Mouse (Mus musculus): ENCODE measurements around the gene Bend6. TPM values are rescaled to one million over a fixed set of nuclear protein-coding genes. Genes with fewer than 3 reads are reported as not detected.

Gene Bend6
- 1.6 and 1.8 TPM in 2 replicates for polyA plus RNA-seq (2012; rRNA removed)

DNA sequence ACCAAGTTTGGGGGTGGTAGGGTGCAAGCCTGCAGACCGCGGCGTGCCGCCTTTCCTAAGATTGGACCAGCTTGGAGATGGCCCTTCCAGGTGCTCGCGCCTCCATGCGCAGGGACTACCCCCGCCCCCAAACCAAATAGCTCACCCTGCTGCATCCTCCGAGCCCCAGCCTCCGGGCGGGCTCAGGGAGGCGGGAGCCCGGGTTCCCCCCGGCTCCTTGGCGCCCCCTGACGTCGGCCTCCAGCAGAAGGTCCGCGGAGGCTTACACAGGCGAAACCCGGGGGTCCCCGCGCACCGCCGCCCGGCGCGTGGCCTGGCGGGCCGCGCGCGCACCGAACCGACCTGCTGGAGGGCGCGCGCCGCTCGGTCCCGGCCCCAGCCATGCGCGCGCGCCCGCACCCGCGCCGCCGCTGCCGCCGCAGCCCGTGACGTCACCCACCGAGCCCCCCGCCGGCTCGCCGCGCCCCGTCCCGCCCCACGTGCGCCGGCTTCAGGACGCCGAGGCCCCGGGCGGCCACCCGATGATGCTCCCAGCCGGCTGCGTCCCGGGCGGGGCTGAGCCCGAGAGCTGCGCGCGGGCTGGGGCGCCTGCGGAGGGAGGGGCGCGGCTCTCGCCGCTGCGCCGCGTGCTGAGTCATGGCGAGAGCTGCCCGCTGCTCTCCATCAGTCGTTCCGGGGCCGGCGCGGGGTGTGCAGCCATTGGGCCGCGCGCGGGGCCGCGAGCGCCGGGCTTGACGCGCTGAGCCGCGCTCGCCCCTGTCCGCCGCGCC is at the start of gene Bend6:
Bend6 (minus strand) TSS at position 396 of the 770 bp plus-strand sequence.

DNA sequence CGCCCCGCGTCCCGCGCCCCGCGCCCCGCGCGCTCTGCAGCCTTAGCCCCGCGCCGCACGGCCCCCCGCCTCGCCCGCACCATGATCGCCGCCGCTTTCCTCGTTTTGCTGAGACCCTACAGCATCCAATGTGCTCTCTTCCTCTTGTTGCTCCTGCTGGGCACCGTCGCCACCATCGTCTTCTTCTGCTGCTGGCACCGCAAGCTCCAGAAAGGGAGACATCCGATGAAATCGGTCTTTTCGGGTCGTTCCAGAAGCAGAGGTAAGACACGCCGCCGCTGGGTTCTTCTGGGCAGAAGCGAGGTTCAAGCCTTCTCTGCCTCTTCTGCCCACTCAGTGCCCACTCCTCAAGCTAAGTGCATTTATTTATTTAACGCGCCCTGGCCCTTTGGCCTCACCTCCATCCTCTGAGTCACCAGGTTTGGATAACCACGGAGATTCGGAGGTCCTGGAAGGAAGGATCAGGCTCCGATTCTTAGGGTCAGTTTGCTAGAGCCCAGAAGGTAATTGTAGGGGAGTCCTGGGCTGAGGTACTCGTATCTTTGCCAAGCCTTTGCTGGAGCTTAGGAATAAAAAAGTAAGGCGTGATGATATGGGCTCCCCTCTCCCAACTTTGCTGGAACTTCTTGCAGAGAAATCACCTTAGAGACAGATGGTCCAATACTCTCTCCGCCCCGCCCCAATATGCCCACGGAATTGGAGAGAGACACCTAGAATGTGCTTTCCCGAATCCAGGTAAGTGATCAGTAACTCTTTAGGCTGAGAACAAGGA is 761 bp upstream of the Bend6 start, which contains the start of gene Dst:
Dst (plus strand) TSS at position 35 of the 772 bp plus-strand sequence.

DNA sequence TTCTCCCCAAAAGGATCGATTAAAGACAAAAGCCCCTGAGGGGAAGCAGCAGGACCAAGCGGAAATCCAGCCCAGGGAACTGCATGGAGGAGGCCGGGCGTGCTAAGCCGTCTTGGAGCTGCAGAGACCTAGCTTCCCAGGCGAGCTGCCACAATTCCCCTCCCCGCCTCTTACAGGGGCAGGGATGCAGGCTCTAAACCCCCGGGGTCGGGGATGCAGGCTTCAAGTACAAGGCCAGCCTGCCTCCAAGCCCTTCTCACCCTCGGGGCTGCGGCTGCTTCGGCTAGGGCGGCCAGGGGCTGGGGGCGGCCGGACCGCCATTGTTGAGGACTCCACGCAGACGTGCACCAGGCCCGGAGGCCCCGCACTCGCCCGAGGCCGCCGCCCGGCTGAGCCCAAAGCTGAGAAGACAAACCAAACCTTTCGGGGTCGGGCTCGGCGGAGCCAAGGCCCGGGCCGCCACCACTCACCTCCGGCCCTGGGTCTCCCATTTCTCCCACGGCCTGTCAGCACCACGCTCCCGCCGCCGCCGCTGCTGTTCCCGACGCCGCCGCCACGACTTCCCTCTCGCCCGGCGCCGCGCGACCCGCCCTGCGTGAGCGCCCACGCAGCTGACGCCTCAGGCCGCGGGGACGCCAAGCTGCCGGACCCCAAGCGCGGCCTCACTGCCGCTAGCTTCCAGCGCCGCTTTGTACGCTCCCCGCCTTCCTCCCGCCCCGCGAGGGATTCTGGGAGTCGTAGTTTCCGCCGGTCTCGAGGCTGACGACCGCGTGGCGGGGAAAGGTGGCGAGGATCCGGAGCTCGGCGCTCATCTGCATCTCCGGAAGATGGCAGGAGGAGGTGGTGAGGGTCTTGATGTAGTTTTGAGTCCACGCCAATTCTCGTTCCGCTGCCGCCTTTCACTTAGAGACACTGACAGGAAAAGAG is 93.5 kb downstream of the Bend6 start, which contains the start of gene Zfp451:
Zfp451 (minus strand) TSS at position 728 of the 927 bp plus-strand sequence.

Other genes with a start within 250 kb of the Bend6 start
- 38.5 and 41.6 TPM in 2 replicates for gene Prim2, start 238.0 kb downstream of the Bend6 start, polyA plus RNA-seq (2012; rRNA removed)
- 24.6 and 63.7 TPM in 2 replicates for gene Rab23, start 187.9 kb downstream of the Bend6 start, polyA plus RNA-seq (2012; rRNA removed)
- gene Bag2, start 150.0 kb downstream of the Bend6 start, polyA plus RNA-seq (2012; rRNA removed), result 22.7 and 25.0 TPM in 2 replicates
- gene Zfp451, start 93.2 kb downstream of the Bend6 start, polyA plus RNA-seq (2012; rRNA removed), result 36.1 and 38.2 TPM in 2 replicates
- gene Dst, start 409 bp upstream of the Bend6 start, polyA plus RNA-seq (2012; rRNA removed), result 49.8 and 64.9 TPM in 2 replicates